Mouse (Mus musculus) limb, embryonic 14.5 days (tissue): Measurements from ENCODE around the gene Mknk1. TPM values are rescaled to one million over a fixed set of nuclear protein-coding genes. Genes with fewer than 3 reads are reported as not detected.

ENCODE experiments used
- ATAC-seq: fragments of 200-750 bp; cut with Nextera tagmentation; 2 replicates; pipeline ENCODE4 v1.8.0; 2017; ENCODE audit warnings: low read depth, moderate number of reproducible peaks, moderate TSS enrichment; ENCODE audit not compliant: low FRiP score
- DNase-seq: peaks from one replicate; pipeline ENCODE4 v3.0.0-alpha.2; 2015; ENCODE audit warnings: low spot score
- H3K27ac ChIP-seq: fragments of 300-500 bp; sonication (generic); replicated peaks from 2 replicates; pipeline ENCODE4 v1.5.1; 2014; ENCODE audit warnings: low read depth, mild to moderate bottlenecking, low read length, moderate library complexity, mixed read lengths
- H3K27me3 ChIP-seq: fragments of 300-500 bp; sonication (generic); 2 replicates; pipeline ENCODE4 v1.6.1; 2014; ENCODE audit warnings: low read length, mixed read lengths; ENCODE audit not compliant: control insufficient read depth, insufficient read depth
- H3K36me3 ChIP-seq: fragments of 300-500 bp; sonication (generic); 2 replicates; pipeline ENCODE4 v1.6.1; 2014; ENCODE audit warnings: mild to moderate bottlenecking, low read length, moderate library complexity, mixed read lengths; ENCODE audit not compliant: control insufficient read depth, insufficient read depth
- H3K4me1 ChIP-seq: fragments of 300-500 bp; sonication (generic); 2 replicates; pipeline ENCODE4 v1.6.1; 2014; ENCODE audit warnings: antibody characterized with exemption, low read length, mixed read lengths; ENCODE audit not compliant: control insufficient read depth, insufficient read depth
- H3K4me2 ChIP-seq: fragments of 300-500 bp; sonication (generic); replicated peaks from 2 replicates; pipeline ENCODE4 v1.6.1; 2014; ENCODE audit warnings: low read depth, mild to moderate bottlenecking, low read length, moderate library complexity; ENCODE audit not compliant: severe bottlenecking
- H3K4me3 ChIP-seq: fragments of 300-500 bp; sonication (generic); replicated peaks from 2 replicates; pipeline ENCODE4 v1.5.1; 2014; ENCODE audit warnings: low read length
- H3K9ac ChIP-seq: fragments of 300-500 bp; sonication (generic); 2 replicates; pipeline ENCODE4 v1.6.1; 2014; ENCODE audit warnings: mild to moderate bottlenecking, low read depth, low read length, moderate library complexity; ENCODE audit not compliant: severe bottlenecking
- H3K9me3 ChIP-seq: fragments of 300-500 bp; sonication (generic); 2 replicates; pipeline ENCODE4 v1.6.1; 2016; ENCODE audit warnings: low read length; ENCODE audit not compliant: control insufficient read depth
- POLR2A ChIP-seq: fragments of 200-500 bp; IDR thresholded peaks from 2 replicates; pipeline ENCODE4 v1.8.0; 2012; ENCODE audit warnings: inconsistent platforms, mild to moderate bottlenecking, moderate library complexity, borderline replicate concordance; ENCODE audit not compliant: insufficient read depth, insufficient read length; ENCODE audit errors: extremely low read depth
- WGBS: fragments of 180-500 bp; shearing (Covaris S2); extraction: QIAGEN DNeasy Blood & Tissue Kit; methylation state at CpG from one replicate; pipeline ENCODE4 v1.1.7; 2014; 5-methylcytosine and 5-hydroxymethylcytosine counted together
- polyA plus RNA-seq, 2 experiments: library from polyadenylated mRNA; depleted of rRNA in 1 of 2; stranded (reverse) in 1 of 2; unstranded in 1 of 2; fragments of >200 nt; fragmentation: Nextera tagmentation in 1 of 2; extraction: Ambion mirVana in 1 of 2; gene quantifications; 2 replicates each; pipeline versions ENCODE4 v1.2.1 to v1.2.3; 2012 to 2014

The Mknk1 gene
- polyA plus RNA-seq, 2 experiments = 28.4 to 69.6 TPM

GRCm38 (mm10) chr4:115905701-115906100 lies 66.7 kb downstream of the Mknk1 start:
- 9% methylated on average over 7 of the region's 7 CpGs for WGBS
- H3K9me3 ChIP-seq = no peaks in the 10 kb centered on the region
- H3K4me3 ChIP-seq = no peak overlapping the region
- ATAC-seq = no peak
- TF ChIP-seq POLR2A = no peak
- no peak overlapping the region for H3K27ac ChIP-seq
- H3K4me1 ChIP-seq = peaks cover 4% of the 10 kb centered on the region
- H3K4me2 ChIP-seq = no peak overlapping the region
- peaks cover 22% of the 10 kb centered on the region; the same call in 1 of the 2 replicates for H3K27me3 ChIP-seq
- DNase-seq = no peak
- no peak overlapping the region for H3K9ac ChIP-seq
- no peaks in the 10 kb centered on the region for H3K36me3 ChIP-seq

- Histone ChIP-seq H3K27me3 (peaks cover 22% of the 10 kb centered on the region; the same call in 1 of the 2 replicates), H3K9ac (no peak overlapping the region), H3K36me3 (no peaks in the 10 kb centered on the region), H3K4me1 (peaks cover 4% of the 10 kb centered on the region), H3K4me3 (no peak overlapping the region), H3K9me3 (no peaks in the 10 kb centered on the region), H3K4me2 (no peak overlapping the region), H3K27ac (no peak overlapping the region)
- no peak for TF ChIP-seq POLR2A
- ATAC-seq (no peak), DNase-seq (no peak)
- WGBS = 86% methylated on average over 3 of the region's 3 CpGs
Observed at GRCm38 (mm10) chr4:115906791-115907190, 67.8 kb downstream of the Mknk1 start.

GRCm38 (mm10) chr4:115907994-115908393 lies 69.0 kb downstream of the Mknk1 start:
- Histone ChIP-seq H3K9me3 (no peaks in the 10 kb centered on the region), H3K27ac (no peak overlapping the region), H3K27me3 (peaks cover 22% of the 10 kb centered on the region; the same call in 1 of the 2 replicates), H3K36me3 (no peaks in the 10 kb centered on the region), H3K4me3 (no peak overlapping the region), H3K4me1 (peaks cover 4% of the 10 kb centered on the region), H3K9ac (no peak overlapping the region), H3K4me2 (no peak overlapping the region)
- ATAC-seq (no peak), DNase-seq (no peak)
- no peak for TF ChIP-seq POLR2A
- 84% methylated on average over 1 of the region's 1 CpGs for WGBS

GRCm38 (mm10) chr4:115908641-115909040 lies 69.6 kb downstream of the Mknk1 start:
- Histone ChIP-seq H3K9ac (no peak overlapping the region), H3K4me2 (no peak overlapping the region), H3K27ac (no peak overlapping the region), H3K4me1 (peaks cover 4% of the 10 kb centered on the region), H3K36me3 (no peaks in the 10 kb centered on the region), H3K27me3 (peaks cover 22% of the 10 kb centered on the region; the same call in 1 of the 2 replicates), H3K9me3 (no peaks in the 10 kb centered on the region), H3K4me3 (no peak overlapping the region)
- TF ChIP-seq POLR2A = no peak
- 22% methylated on average over 7 of the region's 7 CpGs for WGBS
- ATAC-seq (peak; percentile 53; the same call in 1 of the 2 replicates), DNase-seq (peak; percentile 43)

GRCm38 (mm10) chr4:115911586-115911985 lies 72.6 kb downstream of the Mknk1 start:
- H3K4me3 ChIP-seq = no peak overlapping the region
- DNase-seq (no peak), ATAC-seq (no peak)
- H3K27ac ChIP-seq = no peak overlapping the region
- no peaks in the 10 kb centered on the region; the same call in 1 of the 2 replicates for H3K4me1 ChIP-seq
- WGBS = 11% methylated on average over 4 of the region's 4 CpGs
- TF ChIP-seq POLR2A = no peak
- H3K4me2 ChIP-seq = no peak overlapping the region
- H3K27me3 ChIP-seq = peaks cover 3% of the 10 kb centered on the region; the same call in 1 of the 2 replicates
- H3K9ac ChIP-seq = no peak overlapping the region
- H3K36me3 ChIP-seq = no peaks in the 10 kb centered on the region
- no peaks in the 10 kb centered on the region for H3K9me3 ChIP-seq

- no peaks in the 10 kb centered on the region for H3K4me1 ChIP-seq
Observed at GRCm38 (mm10) chr4:115919911-115920310, 80.9 kb downstream of the Mknk1 start.

More at GRCm38 (mm10) chr4:115919911-115920310, 80.9 kb downstream of the Mknk1 start:
- ATAC-seq (no peak), DNase-seq (no peak)
- Histone ChIP-seq H3K4me3 (no peak overlapping the region), H3K27ac (no peak overlapping the region), H3K4me2 (no peak overlapping the region), H3K9me3 (no peaks in the 10 kb centered on the region), H3K9ac (no peak overlapping the region), H3K27me3 (peaks cover 15% of the 10 kb centered on the region), H3K36me3 (no peaks in the 10 kb centered on the region)
- 82% methylated on average over 16 of the region's 16 CpGs for WGBS
- no peak for TF ChIP-seq POLR2A
